Mouse (Mus musculus): ENCODE results near the gene Rgma.

The Rgma gene

DNA sequence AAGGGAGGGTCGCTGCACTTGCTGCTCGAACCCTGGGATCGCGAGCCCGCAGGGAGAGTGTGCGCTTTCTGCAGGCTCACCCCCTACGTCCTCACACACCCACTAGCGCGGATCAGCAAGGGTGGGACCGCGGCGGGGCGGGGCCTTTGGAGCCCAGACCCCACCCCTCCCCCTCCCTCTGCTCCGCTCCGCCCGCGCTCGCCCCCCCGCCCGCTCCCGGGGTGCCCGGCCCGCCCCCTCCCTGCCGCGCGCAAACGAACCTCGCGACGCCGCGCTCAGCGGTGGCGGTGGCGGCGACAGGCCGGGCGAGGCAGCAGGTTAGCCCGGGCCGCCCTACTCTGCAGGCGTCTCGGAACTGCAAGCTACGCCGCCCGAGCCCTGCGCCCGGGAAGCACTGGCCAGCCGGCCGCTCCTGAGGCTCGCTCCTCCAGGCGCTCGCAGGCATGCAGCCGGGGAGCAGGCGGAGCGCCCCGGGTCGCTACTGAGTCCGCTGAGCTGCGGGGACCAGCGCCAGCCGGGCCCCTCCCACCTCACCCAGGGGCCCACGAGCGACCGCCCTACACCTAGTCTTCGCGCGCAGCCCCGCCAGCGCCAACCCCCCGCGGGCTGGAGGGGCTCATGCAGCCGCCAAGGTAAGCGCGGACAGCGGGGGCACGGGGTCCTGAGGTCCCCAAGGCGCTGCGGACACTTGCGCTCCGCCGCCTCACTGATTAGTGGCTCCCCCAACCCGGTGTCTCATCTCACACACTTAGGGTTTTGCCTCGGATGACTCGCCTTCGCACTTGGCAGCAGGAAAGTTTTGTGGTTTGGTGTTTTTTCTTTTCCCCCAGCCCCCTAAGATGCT is at the start of gene Rgma:
Gene Rgma, plus strand, starts transcription at position 253 of the 844 bp plus-strand sequence.
- peak; percentile 84 for DNase-seq (ENCODE audit: extremely low spot score)

DNA sequence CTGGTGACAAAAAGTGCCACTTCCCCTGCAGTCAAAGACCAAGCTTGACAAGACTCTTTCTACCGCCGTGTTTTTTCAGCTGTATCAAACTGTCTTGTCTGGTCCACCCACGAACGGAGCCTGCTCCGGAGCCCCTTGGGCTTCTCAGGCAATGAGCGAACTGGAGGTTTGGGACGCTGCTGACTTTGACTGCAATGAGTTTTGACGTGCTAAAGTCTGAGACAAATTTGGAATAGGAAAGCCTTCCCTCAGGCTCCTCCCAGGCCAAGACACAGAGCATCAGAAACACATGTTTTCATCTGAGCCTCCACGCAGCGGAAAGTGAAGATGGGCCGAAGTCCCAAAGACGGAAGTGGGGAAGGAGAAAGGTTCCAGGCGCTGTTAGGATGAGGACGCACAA is 49.1 kb upstream of the Rgma start:
- no peak for DNase-seq (ENCODE audit: extremely low spot score)

DNA sequence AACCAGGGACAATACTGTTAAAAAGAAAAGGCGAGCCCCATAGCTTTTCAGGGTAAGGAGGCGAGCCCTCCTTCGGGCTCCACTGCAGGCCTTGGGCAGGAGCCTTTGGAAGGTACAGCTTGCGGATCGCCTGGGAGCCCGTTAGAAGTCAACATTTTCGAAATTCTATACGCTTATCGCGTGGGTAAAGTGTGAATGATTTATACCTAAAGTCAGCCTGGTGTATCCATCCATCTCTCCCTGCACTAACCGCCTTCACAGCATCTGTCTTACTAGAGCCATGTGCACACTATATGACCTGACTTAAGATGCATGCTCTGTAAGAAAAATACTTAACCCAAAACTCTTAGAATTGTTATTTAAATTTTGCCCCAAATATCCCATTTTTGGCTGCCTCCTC is 48.6 kb upstream of the Rgma start:
- DNase-seq (ENCODE audit: extremely low spot score), result no peak

DNA sequence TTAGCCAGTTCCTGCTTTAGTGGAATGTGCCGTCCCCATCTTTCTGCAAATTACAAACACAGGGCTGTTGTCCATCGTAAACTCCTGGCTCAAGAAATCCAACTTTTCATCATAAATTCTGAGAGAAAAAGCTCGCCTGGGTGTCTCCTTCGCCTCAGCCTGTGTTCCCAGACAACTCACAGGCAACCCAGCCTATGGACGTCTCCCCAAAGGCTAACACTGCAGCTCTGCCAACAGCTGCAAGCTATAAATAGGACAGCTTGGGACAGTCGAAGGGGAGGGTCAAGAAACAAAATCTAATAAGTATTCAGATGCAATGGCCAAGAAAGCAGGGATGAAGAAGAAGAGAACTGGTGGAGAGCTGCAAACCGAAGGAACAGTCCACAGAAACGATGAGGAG is 48.1 kb upstream of the Rgma start:
- no peak for DNase-seq (ENCODE audit: extremely low spot score)

DNA sequence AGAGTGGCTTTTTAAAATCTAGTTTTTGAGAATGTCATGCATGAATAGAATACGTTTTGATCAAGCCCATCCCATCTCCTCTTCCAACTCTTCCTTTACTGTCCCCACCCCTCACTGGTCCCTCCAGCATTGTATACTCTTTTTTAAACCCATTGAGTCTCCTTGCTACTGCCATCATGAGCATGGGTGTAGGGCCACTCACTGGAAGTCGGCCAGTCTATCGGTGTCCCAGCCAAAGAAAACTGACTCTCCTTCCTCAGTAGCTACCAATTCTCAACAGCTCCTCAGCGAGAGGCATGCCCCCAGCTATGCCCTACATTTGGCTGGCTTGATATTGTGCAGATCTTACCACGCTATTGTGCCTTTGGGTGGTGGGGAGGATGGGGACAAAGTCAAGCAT is 47.7 kb upstream of the Rgma start:
- DNase-seq (ENCODE audit: extremely low spot score), result no peak

DNA sequence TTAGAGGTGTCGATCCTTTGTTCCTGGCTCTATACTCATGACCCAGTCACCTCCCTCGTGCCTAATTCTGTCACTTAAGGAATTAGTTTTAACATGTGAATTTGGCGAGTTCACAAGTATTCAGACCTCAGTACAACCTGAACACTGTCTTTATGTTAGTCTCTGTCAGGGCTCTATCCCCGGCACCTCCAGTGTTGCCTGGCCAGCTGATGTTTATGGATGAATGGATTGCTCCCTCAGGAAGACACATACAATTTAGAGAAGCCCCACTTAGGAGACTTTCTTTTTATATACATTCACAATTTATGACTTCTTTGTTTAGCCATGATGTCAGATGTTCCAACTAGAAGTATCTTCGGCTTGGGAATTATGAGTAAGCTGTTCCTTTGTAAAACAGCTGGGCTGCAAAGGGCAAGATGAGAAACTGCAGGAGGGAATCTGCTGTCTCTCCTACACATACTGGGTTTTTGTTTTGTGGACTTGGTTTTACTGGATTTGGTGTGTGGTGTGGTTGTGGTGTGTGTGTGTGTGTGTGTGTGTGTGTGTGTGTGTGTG is 46.6 kb upstream of the Rgma start:
- DNase-seq (ENCODE audit: extremely low spot score), result no peak

DNA sequence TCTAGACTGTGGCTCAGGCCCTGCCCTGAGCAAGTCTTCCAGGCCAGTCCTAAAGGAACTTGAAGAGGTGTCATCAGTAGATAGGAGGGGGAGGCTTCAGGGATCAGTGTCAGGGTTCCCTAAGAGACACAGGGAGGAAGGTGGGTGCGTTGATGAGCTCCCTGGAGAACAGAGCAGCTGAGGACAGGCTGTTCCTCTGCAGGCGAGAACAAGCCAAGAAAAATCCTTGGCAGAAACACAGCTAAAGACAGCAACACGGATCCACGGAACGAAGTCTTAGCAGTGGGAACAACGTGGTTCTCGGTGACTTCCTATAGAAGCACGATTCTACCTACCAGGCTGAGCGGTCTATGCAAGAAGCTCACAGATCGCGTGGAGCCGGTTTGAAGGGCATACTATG is 44.6 kb upstream of the Rgma start:
- DNase-seq (ENCODE audit: extremely low spot score), result no peak

DNA sequence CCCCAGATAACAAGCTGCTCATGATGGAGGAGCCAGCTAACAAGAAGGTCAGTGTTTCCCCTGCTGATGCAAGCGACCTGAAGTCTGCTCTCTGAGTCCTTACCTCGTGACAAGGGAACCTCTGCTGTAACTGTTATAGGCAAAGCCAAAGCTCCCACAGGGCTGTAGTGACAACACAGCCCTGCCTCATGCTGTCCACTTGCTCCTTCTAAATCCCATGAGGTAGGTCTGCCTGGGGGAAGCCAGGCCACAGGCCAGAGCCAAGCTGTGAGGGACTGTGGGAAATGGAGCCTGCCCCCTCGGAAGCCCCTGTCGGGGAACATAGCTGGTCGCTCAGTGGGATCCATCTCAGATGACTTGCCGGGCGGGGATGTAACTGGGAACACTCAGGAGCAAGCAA is 43.7 kb upstream of the Rgma start:
- DNase-seq (ENCODE audit: extremely low spot score), result no peak

DNA sequence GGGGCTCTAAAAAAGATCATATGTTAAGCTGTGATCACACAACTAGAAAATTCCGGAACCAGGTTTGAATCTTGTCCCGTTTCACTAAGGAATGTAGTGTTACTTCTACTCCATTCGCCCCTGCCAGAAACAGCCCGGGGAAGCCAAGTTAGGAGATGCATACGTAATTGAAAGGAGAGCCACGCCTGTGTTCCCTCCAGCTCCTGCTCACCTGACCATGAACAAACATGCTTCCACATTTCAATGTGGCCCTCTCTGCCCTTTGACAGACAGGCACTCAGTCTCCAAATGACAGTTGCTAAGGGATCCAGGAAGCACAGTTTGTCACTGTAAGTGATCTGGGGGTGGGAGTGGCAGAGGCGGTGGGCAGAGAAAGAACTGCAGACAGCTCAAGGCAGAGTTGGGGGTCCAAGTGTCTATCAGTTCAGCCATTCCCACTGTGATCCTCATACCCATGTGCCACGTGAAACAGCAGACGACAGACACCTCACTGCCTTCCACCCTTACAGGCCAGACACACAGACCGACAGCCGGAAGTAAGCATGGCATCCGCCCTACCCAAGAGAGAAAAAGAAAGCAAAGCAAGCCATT is 41.8 kb upstream of the Rgma start:
- no peak for DNase-seq (ENCODE audit: extremely low spot score)

DNA sequence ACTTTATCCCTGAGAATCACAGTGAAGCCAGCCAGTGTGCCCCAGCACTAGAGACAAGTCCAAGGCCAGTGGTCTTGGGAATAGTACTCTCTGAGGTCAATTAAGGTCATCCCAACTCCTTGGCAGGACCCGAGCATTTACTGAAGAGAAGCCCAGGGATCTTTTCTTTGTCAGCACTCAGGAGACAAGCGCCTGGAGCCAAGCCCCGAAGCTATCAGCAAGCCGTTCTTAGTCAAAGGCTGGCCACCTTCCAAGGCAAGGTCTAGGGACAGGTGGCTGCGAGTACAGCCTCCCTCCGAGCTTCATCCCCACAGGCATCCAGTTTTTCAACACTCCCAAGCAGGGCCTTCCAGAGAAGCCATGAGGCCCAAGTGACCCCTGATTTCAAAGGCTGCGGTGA is 40.4 kb upstream of the Rgma start:
- no peak for DNase-seq (ENCODE audit: extremely low spot score)

DNA sequence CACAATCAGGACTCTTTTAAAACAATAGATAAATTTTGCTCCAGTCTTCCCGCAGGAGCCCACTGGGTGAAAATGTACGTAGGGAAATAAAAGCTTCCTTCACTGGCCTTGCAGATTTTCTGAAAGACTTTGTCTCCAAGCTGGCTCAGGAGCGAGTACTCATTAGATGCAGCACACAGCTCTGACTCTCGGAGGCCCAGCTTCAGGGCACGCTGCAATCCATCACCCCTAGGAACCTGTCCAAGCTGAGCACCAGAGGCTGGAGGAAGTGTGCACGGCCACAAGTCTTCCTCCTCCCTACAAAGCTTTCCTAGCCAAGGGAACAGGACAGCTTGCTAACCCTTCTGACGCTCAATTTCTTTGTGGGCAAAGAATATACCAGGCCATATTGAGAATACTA is 38.9 kb upstream of the Rgma start:
- DNase-seq (ENCODE audit: extremely low spot score), result peak; percentile 29

DNA sequence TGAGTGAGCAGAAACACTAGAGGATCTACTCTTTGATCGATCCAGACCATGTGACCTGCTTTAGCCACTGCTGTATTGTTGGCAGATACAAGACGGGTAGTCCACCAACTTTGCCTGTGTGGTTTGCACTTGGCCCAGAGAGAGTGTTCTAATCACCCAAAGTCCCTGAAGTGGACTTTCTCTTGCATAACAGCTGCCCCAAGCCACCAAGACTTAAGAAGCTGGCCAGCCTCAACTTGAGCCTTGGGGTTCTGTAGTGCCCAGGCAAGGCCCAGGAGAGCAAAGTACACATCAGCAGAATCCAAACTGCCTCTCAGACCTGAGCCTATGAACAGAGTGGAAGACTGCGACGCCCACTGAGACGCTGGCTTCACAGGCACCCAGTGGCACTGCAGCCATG is 37.0 kb upstream of the Rgma start:
- no peak for DNase-seq (ENCODE audit: extremely low spot score)

DNA sequence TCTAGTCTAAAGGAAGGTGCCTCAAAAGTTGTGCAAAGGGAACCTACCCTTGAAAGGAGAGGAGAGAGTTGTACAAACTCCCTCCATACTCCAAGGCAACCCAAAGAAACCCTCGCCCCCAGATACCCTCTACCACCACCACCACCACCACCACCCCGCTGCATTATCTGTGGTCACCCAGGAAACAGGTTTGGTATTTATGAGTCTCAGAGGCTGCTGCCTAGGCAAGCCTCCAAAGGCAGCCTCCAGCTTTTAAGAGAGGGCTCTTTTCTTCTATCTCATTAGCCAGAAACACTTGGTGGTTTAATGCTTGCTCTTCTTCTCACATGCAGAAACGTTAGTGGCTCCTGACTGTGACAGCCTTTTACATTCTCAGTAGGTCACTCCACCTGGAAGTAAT is 31.5 kb upstream of the Rgma start:
- DNase-seq (ENCODE audit: extremely low spot score), result no peak

DNA sequence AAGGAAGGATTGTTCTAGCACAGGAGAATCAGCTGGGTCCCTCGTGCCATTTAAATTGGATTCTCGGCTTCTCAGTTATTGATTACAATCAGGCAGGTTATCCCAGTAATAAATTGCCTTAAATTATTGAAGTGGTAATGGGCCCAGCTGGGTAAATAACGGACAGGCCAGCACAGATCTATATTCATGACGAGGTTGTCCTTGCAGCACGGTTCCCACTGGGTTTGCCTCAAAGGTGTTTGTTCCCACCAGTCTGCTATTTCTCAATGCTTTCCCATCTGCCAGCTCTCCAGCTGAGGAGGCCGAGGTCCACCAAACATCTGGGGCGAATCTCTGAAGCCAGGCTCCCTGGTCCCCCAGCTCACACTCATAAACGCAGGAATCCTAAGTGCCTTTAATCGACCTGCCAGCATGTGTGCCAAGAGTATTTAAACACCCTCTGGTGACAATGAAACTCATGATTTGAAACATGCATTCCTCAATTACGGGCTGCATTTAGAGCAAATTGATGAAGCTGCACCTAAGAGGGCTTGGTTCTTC is 26.7 kb upstream of the Rgma start:
- no peak for DNase-seq (ENCODE audit: extremely low spot score)

DNA sequence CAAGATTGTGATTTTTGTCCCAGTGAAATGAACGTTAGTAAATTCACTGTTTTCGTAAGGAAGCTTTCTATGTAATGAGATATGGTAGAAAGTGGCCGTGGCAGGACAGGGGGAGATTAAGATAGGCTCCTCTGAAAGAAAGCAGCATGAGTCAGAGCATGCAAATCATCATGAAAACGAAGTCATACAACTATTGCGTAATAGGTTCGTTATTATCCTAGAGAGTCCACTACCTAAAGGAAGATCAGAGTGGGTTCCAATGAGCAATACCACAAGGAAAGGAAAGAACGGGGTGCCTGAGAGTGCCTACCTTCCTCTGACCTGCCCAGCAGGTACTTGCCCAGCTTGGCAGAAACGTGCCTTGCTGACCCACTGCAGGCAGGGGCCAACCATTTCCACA is 26.2 kb upstream of the Rgma start:
- no peak for DNase-seq (ENCODE audit: extremely low spot score)

DNA sequence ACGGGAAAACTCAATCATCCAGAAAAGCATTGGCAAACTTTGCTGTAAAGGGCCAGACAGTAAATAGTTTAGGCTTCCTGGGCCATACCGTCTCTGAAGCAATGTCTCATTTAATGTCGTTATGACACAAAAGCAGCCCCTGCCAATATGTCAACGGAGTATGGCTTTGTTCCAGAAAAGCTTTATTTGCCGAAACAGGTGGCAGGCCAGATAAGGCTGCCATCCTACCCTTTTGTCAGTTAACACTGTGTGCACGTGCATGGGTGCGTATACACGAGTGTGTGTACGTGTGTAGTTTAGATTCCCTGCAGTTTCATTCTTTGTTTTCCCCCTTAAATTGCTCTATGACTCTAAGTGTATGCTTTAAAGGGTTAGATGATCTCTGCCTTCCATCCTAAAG is 20.1 kb upstream of the Rgma start:
- DNase-seq (ENCODE audit: extremely low spot score), result no peak

DNA sequence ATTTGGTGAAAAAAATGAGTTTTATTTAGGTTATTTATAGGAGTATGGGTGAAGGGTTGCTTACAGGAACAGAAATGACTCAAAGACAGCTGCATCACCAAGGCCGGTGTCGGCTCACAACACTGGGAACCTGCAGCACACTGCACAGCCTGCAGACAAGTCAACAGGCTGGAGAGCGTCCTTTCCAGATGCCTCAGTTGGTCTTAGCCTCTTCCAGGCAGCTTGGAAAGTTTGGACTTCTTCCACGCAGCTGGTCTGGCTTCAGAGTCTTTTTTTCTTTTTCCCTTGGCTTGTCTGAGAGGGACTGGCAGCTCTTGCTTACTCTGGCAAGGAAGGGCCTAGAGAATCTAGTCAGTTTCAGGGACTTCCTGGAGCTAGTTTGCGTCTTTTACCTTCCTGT is 18.4 kb upstream of the Rgma start:
- no peak for DNase-seq (ENCODE audit: extremely low spot score)

DNA sequence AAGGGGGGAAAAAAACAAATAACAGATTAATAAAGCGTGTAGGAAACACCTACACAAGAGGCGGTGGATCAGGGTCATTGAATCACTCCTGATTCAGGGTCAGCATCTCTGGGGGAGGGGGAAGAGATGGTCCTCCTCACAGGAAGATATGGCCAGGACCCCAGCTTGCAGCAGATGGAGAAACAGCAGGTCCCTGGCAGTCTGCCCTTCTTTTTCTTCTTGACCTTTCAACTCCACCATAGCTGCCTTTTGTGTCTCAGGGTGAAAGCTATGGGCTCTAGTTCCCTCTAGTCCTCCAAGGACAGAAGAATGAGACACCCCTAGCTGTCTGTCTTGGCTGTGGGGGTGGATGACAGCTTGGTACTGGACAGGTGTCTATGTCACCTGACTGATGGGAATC is 17.7 kb upstream of the Rgma start:
- DNase-seq (ENCODE audit: extremely low spot score), result no peak

DNA sequence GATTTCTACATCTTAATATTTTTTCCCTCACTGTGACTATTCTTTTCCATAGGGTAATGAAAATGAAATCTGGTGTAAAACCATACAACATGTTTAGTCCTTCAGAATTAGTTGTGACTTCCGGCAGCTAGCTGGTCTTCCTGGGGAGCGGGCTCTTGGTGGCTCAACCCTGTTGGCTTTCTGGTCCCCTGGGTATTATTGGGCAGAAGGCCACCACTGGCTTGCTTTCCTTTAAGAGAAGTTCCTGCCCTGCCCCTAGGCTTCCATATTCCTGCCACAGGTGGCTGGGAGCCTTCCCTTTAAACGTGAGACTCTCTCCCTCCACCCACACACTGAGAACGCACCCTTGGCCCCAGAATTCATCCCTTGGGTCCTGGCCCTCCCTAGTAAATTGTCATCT is 9.8 kb upstream of the Rgma start:
- no peak for DNase-seq (ENCODE audit: extremely low spot score)

DNA sequence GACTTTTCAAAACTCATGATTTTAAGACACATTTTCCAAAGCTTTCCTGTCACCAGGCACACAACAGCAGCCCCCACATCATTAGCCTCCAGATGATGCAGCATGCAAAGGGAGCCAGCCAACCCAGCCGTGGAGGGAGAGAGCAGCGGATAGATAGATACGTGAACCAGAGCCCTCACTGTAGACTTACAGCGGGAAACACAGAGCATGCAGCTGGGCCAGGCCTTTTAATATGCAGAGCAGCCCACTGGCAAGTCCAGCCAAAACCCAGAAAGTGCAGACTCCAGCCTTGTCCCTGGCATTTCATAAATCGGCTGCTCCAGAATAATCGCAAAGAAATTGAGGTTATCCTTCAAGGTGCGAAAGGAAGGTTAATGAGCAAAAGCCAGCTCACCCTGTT is 9.3 kb upstream of the Rgma start:
- no peak for DNase-seq (ENCODE audit: extremely low spot score)

DNA sequence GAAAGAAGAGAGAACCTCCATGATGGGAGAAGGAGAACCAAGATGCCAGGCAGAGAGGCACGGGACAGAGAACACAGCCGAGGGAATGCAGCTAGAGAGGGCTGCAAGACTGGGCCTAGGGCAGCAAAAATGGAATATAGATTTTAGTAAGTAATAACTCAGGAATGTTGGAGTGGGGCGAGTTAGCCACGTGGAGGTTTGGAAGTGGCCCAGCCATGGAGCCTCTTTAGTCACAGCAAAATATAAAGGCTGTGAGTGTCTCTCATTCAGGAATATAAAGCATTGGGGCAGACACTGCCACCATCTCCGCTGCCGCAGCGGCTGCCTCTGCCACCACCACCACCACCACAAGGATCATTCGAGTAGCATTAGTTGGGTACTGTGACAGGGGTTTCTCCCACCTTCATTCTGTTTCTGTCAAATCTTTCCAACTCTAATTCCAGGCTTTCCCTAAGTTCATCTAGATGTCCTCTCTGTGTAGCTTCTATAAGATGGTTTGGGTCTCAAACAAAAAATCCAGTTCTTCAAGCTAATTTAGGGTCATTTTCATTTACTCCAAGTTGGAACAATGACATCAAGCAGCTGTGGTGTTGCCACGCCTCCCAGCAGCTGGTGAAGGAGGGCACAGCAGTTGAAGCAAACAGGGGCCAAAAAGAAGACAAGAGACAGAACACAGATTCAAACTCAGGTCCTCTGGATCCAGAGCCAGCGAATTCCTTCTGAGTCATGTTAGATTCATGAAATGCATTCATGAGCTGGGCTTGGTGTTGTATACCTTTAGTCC is 7.4 kb upstream of the Rgma start:
- DNase-seq (ENCODE audit: extremely low spot score), result no peak

DNA sequence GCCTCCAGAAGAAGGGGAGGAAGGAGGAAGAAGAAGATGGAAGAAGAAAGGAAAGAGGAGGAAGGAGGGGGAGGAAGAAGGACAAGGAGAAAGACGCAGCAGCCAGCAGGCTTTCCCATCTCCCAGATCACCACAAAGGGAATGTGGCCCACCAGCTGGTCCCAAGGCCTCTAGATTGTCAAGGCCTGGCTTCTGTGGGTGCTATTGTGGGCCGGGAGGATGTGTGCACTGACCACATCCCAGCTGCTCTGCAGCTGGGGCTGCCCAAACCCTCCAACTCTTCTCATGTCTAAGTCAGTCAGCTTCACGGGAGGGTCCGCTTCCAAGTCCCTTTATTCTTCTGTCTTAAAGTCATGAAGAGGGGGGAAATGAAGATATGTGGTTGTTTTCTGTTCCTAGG is 5.3 kb upstream of the Rgma start:
- DNase-seq (ENCODE audit: extremely low spot score), result no peak
